Mouse (Mus musculus) large intestine, adult 2 months (tissue): ENCODE measurements around the gene Rpl10. TPM values are rescaled to one million over a fixed set of nuclear protein-coding genes. Genes with fewer than 3 reads are reported as not detected.

Source experiments
- DNase-seq: peaks from one replicate; pipeline ENCODE4 v3.0.0-alpha.2; 2012; ENCODE audit warnings: low read depth, low spot score
- WGBS: fragments of 180-500 bp; shearing (Covaris S2); methylation state at CpG from one replicate; pipeline ENCODE4 v1.1.7; 2018; 5-methylcytosine and 5-hydroxymethylcytosine counted together
- polyA plus RNA-seq: library from polyadenylated mRNA; depleted of rRNA; stranded (reverse); fragments of >200 nt; gene quantifications from 2 replicates; pipeline ENCODE4 v1.2.3, GENCODE M21; 2012; rRNA removed

The Rpl10 gene
- polyA plus RNA-seq: 1,702 and 1,771 TPM in 2 replicates

DNA sequence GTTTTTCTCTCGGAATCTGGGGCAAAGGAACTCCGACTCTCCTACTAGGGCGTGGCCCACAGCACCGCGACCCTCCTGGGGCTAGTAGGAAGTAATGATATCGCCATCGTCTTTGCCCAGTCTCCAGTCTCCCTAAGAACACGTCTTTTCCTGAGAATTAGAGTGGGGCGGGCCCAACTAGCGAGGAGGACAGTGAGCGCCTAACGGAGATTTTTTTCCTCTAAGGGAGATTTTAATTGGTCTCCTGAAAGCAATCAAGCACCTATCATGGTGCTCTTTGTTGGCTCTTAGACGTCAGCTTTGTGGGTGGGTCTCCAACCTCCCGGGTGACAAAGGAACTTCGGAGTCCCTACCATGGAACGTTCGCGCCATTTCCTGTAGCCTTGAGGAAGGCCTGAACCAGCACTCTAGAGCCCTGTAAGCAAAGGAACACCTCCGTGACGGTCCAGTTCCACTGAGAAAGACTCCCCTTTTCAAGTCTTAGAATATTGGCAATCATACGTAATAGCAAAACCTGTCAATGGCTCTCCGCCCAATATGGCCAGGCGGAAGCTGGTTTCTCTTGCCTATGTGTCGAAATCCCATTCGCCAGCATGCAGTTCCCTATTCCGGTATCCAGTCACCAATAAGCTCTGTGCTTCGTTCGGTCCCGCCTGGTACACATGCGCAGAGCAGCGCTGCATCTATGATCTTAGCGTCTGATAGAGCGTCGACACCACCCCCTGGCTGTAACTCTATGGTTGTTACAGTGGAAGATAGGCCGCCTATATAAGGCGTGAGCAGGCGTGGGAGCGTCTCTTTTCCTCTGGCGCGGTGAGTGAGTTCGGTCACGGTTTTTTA lies at the start of gene Rpl10:
Gene Rpl10 (plus strand): TSS at position 751 of the 840 bp plus-strand sequence.
- DNase-seq: peak; percentile 81
- WGBS: 20% methylated on average over 42 of the region's 42 CpGs

DNA sequence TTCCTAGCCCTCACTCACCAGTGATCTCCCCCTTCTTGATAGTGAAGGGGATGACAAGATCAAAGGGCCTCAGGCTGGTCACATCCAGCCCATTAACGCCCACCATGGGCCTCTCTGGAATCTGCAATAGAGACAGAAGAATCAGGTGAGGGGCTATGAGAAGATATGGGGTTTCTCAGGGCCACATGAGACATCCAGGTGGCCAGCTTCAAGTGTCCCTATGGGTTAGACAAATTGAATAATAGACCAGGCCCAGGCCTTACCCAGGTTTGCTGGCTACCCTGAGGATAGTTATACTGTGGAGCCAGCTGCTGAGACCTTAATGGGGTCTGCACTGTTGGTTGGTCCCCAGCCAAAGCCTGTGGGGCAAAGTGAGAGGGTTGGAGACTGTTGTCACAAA lies 40.6 kb upstream of the Rpl10 start:
- 57% methylated on average over 1 of the region's 1 CpGs for WGBS
- DNase-seq: no peak

DNA sequence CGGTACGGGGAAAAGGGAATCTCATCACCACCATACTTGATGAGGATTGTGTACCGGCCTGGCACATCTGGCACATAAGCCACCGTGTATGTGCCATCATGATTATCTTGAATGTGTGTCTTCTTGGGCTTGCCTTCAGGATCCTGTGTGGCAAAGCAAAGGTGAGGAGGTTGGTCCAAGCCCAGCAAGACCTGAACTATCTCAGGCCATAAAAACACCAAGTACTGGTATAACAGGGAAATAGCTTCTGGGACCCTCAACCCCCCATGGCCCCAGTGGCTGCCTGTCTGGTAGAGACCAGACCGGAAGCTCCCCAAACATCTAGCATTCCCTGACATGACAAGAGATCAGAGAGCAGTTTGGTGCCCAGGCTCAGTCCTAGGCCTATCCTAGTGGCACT lies 37.4 kb upstream of the Rpl10 start:
- WGBS: 91% methylated on average over 5 of the region's 5 CpGs

DNA sequence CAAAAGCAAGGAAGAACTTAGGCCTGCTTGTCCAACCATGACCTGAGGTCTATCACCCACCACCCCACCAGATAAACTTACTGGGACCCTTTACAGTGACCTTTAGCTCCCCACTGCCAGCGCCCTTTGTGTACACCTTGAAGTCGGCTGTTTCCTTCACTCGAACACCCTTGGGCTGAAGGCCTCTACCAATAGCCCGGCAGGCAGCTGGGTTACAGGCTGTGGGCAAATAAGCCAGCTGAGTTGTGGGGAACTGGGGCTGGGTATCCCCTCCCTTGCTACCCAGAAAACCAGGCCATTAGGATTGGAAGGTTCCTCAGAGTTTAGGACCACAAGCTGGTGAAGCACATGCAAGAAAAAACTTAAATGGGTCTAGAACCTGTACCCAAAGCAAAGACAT lies 30.3 kb upstream of the Rpl10 start:
- no peak for DNase-seq
- 85% methylated on average over 4 of the region's 4 CpGs for WGBS

More for the DNA sequence above, 37.4 kb upstream of the Rpl10 start:
- no peak for DNase-seq

DNA sequence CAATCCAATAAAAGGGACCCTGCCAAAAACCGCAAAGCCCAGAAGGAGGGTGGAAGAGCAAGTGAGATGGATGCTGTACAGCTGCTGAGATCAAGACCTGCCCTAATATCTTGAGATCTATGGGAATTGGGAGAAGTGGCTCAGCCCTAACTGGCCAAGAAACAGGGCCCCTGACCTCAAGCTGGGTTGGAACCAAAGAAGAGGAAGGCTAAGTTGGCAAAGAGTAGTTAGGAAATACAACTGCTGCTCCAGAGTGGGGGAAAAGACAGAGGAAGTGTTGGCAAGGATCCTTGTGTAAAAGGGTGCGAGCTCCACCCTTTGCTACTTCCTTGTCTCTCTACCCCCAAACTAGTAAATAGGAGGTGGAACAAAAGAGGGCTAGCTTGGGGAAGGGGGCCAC lies 27.2 kb upstream of the Rpl10 start:
- 61% methylated on average over 2 of the region's 2 CpGs for WGBS
- DNase-seq: no peak

DNA sequence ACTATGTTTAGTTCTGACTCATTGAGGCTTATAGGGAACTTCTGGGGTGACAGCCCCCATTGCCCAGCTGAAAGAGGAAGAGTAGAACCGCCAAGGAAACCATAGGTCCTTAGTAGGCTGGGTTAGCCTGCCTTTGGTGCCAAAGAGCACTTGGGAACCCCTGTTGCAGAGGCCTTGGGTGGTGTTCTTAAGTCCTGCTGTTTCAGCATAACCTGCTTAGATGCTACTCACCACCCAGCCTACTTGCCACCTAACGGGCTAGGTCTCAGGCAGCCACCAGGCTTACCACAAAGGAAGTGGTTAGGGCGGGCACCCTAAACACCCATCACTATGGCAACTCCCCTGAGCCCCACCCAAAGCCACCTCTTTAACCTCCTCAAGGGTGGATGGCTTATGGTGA lies 26.8 kb upstream of the Rpl10 start:
- DNase-seq: no peak
- 36% methylated on average over 3 of the region's 3 CpGs for WGBS

DNA sequence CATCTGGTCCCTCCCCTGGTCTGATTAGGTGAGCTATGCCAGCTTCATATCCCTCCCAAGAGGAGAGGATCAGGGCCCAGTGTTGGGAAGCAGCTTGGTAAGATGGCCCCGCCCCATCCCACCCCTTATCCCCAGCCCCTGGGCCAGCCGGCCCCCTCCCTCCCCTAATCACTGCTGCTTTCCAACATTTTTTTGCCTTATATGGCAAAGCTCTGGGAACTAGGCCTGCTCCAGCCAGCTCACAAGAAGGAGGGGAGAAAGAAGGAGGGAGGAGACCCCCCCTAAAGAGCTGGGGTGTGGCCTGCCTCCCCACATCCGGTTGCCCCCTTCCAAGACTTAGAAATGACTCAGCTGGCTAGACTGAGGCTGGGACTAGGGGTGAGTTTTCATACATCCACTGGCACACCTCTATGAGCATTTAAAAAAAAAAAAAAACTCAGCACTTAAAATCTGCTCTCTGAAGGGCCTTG lies 26.0 kb upstream of the Rpl10 start:
- DNase-seq: no peak
- WGBS: 48% methylated on average over 3 of the region's 3 CpGs

DNA sequence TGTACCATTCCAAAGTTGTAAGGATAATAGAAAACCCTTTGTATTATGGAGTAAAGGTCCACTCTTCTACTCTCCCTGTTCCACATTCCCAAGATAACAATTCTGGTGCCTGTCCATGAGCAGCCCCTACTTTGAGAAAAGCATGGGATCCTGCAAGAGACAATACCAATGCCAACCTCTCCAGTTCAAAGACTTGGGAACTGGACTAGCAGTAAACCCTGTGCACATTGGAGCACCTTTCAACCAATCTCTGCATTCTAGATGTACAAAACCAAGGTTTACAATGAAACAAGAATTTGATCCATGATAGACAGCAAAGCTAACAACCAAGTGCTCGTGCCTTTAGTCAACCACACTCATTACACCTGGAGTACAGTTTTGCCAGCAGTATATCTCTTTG lies 25.5 kb upstream of the Rpl10 start:
- no peak for DNase-seq
- WGBS: 57% methylated on average over 1 of the region's 1 CpGs

DNA sequence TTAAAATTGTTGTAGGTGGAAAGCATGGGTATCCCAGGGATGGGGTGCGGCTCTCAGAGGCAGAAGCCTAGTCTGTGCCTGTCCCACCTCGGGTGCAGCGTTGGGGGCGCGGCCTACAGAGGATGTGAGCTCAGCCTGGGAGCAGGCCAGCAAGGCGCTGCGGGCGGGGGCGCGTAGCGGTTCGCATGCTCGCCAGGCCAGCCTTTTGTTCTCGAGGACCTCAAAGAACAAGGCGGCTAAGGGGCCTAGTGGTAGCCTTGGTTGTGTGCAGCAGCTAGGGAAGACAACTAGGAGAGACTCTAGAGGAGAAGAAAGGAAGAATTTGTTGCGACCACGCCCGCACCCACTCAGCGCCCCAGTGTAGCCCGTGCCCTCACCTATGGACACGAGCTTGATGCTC lies 24.9 kb upstream of the Rpl10 start:
- no peak for DNase-seq

DNA sequence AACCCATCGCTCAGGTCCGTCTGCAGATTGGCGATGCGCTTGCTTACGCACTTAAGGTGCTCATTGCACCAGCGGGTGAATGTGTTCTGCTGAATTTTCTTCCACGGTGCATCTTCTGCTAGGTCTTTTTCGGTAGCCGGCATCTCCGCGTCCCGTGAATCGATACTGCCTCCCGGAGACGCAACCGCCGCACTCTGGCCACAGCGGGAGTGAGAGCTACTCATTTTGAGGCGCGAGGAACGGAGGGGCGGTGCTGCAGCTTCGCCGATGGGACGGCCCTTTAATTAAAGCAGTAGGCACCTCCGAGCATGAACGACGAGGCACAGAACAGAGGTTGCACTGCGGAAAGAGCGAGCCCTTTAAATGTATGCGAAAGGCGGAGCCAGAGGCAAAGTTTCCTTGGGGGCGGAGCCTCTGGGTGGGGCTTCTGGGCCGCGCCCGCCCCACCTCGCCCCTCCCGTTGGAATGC lies 24.4 kb upstream of the Rpl10 start:
- no peak for DNase-seq
- 23% methylated on average over 34 of the region's 38 CpGs for WGBS

More for the DNA sequence above, 24.9 kb upstream of the Rpl10 start:
- 15% methylated on average over 21 of the region's 21 CpGs for WGBS

DNA sequence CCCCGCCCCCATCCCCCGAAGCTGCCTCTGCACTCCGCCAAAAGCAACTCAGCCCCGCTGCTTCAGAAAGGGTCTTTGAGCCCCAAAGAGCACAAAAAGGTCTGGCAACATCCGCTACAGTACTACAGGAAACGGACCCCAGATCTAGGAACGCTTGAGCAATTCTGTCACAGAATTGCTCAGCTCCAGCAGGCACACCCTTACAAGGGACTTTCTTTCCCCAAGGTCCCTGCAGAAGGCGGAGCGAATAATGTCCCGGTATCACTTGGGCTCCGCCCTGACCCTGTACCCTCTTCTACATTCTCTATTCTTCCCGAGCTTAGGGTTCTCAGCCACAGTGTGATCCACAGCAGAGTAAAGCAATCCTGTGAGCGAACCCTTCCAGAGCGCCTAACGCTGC lies 23.9 kb upstream of the Rpl10 start:
- 18% methylated on average over 14 of the region's 15 CpGs for WGBS
- DNase-seq: no peak

DNA sequence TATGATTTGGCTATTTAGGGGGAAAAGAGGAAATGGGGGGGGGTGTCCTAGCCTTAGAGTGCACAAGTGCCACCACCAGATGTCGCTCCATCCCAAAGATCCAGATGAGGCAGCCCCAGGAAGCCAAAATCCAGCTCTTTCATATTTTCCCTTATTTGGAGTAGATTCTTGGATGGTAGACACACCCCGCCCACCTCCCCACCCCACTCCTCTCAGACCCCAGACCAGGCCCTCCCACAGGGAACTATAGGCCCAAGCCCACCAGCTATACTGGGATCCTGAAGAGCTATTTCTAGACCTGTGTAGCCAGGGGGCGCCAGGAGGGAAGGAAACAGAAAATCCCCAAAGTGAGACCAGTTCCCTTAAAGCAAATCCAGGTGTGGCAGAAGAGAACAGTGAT lies 22.0 kb upstream of the Rpl10 start:
- WGBS: 14% methylated on average over 3 of the region's 3 CpGs
- no peak for DNase-seq

DNA sequence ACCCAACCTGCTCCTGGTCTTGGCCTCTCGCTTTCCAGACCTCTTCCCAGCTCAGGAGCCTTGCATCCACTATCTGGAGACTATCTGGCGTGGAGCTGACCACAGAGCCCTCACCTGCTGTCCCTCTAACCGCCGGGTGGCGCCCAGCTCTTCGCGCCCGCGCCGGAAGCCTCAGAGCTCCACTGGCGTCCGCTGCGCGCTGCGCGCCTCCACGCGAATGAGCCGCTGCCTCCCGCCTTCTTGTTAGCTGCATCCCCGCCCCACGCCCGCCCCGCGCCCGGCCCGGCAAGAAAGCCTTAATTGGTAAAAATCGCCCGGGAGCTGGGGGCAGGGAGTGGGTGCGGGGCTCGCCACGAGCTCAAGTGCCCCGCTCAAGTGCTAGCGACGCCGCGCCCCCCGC lies 21.0 kb upstream of the Rpl10 start, which contains the start of gene Flna:
Gene Flna (minus strand): TSS at position 206 of the 400 bp plus-strand sequence.
- no peak for DNase-seq

DNA sequence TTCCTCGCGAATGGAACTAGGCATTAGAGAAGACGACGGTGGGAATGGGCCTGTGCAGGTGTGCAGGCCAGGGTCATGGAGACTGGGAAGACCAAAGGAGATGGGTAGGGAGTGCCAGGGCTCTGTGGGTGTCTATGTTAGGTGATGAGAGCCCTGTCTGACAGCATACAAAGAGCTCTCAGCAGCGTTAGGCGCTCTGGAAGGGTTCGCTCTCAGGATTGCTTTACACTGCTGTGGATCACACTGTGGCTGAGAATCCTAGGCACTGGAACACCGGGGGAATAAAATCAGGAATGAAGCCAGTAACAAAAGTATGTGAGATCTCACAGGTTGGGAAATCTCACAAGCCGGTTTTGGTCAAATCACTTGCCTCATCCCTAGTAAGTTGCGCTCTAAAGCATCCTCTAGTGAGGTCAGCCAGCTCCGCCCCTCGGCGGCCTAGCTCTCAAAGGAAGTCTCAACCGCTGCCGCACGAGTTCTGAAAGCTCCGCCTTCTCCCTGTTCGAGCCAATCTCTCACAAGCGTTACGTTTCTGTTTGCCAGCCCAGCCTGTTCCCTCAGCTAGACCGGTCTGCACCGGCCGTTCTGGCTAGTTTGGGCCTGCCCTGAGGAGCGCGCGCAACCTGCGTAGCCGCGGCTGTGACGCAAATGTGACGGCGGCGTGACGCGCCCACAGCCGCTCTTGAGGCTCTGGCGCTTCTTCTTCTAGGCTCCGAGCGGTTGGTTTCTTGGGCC lies 16.3 kb upstream of the Rpl10 start, which contains the start of gene Emd:
Gene Emd (plus strand): TSS at position 535 of the 735 bp plus-strand sequence.
- 29% methylated on average over 39 of the region's 39 CpGs for WGBS
- no peak for DNase-seq

More for the DNA sequence above, 21.0 kb upstream of the Rpl10 start, which contains the start of gene Flna:
- WGBS: 15% methylated on average over 38 of the region's 38 CpGs

DNA sequence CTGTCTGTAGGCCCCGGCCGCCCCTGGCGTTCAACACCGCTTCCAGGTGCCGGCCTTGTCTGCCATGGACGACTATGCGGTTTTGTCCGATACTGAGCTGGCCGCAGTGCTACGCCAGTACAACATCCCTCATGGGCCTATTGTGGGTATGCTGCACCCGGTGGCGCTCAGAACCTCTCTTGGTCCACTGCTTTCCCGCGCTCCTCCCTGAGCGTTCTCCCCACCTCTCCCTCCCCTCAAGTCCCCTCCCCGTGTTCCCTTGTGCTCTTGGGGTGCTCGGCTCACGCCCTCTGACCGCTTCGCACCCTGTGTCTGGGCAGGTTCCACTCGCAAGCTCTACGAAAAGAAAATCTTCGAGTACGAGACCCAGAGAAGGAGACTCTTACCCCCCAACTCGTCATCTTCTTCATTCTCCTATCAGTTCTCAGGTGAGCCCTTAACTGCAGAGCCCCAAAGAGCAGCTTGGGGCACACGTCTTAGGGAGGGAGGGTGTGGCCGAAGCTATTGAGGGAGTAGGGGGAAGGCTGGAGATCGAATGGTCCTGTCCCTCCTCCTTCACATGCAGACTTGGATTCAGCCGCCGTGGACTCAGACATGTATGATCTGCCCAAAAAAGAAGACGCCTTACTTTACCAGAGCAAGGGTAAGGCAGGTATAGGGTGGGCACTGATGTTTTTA lies 15.6 kb upstream of the Rpl10 start:
- WGBS: 22% methylated on average over 26 of the region's 31 CpGs
- DNase-seq: no peak

DNA sequence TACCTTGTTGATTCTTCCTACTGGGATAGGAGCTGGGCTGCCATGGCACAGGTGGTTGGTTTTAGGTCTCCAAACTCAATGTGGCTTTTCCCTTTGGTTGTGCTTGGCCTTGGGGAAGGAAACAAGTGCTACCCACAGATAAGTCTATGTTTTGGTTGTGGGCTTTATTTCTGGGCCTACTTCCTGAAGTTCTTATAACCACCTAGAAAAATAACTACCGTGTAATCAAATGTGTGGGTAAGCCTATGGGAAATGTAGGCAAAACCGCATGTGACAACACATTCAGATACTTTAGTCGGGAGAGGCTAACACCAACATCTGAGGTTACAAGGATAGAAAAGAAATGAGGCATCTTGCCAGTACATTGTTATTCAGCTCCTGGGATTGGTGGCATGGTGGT lies 12.9 kb upstream of the Rpl10 start:
- WGBS: 87% methylated on average over 3 of the region's 3 CpGs
- DNase-seq: no peak

DNA sequence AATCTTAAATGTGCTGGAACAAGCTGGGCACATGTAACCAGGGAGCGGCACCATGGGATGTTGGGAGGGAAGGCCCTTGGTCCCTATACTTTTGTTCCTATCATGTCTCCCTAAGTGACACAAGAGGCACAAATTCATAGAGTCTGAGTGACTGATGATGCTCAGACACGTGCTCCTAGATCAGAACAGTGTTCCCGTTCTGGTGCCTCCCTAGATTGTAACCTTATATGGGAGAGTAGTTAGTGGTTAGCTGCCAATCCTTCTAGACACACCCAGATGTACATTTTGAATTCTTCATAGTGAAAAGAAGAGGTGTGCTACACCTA lies 913 bp upstream of the Rpl10 start:
- no peak for DNase-seq
- 18% methylated on average over 3 of the region's 3 CpGs for WGBS

DNA sequence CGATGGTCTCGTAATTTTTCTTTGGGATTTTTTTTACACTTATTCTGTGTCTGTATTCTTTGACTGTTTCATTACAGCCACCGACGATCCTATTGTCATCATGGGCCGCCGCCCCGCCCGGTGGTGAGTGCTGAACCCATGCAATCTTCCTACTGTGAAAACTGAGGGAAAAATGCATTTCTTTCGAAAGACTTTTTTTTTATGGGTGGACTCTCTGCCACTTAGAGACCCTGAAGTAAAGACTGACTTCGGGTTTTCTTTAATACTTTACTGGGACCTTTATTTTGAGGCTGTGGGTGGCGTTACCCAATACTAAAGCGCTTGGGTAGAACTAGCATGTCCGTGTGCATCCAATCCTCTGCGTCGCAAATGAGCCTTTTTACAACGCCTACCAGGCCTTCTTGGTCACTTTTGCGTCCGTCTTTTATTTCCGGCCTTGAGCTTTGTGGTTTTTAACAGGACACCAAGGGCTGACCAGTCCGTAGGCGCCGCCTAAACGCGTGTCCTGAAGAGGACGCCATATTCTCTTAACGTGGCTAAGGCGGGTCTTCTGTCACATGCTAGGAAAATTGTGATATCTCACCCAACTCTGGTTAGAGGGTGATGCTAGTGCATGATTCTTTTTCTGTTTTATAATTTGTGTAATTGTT lies 415 bp downstream of the Rpl10 start:
- WGBS: 17% methylated on average over 27 of the region's 27 CpGs
- no peak for DNase-seq

DNA sequence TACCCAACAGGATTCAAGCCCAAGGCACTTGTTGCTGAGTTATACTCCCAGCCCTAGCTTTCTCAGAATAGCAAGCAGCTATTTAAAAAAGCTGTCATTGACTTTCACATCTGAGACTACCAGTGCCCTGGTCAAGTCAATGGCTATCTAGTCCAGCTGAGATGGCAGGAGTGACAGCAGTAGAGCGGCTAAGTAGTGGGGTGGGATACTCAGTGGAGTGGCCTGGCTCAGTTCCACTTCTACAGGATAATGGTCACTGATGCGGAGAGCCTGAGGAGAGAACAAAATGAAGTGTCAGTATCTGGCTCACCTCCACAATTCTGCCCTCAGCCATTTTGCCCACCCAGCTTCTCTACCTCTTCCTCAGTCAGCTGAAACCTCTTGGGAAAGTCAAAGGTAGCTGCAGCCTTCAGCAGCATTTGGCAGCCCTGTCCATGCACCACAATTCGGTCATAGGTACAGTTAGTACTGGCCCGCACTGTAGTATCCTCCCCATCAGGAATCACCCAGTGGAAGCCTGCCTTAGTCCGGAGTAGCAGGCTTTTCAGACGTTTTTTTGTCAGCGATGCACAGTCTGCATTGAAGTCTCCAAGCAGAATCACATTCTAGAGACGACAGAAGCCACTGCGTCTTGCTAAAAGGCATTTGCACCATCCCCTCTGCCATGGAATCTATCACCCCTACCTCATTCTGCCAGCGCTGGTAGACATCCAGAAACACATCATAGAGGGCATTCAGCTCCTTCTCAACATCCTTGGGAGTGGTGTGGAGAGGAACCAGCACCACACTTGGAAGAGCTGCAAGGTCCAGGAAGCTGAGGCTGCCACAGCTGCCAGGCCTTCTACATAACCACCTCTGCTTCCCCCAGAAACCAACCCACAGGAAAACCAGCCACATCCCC lies 3.1 kb downstream of the Rpl10 start:
- 40% methylated on average over 10 of the region's 10 CpGs for WGBS
- no peak for DNase-seq
